Mouse (Mus musculus) stomach, embryonic 14.5 days (tissue): ENCODE measurements around the gene Thap8. TPM values are rescaled to one million over a fixed set of nuclear protein-coding genes. Genes with fewer than 3 reads are reported as not detected.

ENCODE experiments used
- ATAC-seq: fragments of 200-750 bp; cut with Nextera tagmentation; 2 replicates; pipeline ENCODE4 v1.8.0; 2017; ENCODE audit warnings: low read depth, moderate TSS enrichment; ENCODE audit not compliant: insufficient number of reproducible peaks, insufficient read depth, low FRiP score
- H3K27ac ChIP-seq: fragments of 300-500 bp; sonication (generic); 2 replicates; pipeline ENCODE4 v1.5.1; 2014; ENCODE audit warnings: mild to moderate bottlenecking, low read length, moderate library complexity, mixed read lengths
- H3K27me3 ChIP-seq: fragments of 300-500 bp; sonication (generic); 2 replicates; pipeline ENCODE4 v1.6.1; 2014; ENCODE audit warnings: low read length, control low read depth, mixed read lengths; ENCODE audit not compliant: control insufficient read depth, insufficient read depth
- H3K36me3 ChIP-seq: fragments of 300-500 bp; sonication (generic); 2 replicates; pipeline ENCODE4 v1.6.1; 2014; ENCODE audit warnings: mild to moderate bottlenecking, control low read depth, low read length, moderate library complexity, mixed read lengths; ENCODE audit not compliant: control insufficient read depth, insufficient read depth
- H3K4me1 ChIP-seq: fragments of 300-500 bp; sonication (generic); 2 replicates; pipeline ENCODE4 v1.6.1; 2014; ENCODE audit warnings: low read length, control low read depth, mixed read lengths; ENCODE audit not compliant: control insufficient read depth, insufficient read depth
- H3K4me2 ChIP-seq: fragments of 300-500 bp; sonication (generic); replicated peaks from 2 replicates; pipeline ENCODE4 v1.6.1; 2014; ENCODE audit warnings: low read depth, low read length, control low read depth
- H3K4me3 ChIP-seq: fragments of 300-500 bp; sonication (generic); 2 replicates; pipeline ENCODE4 v1.5.1; 2014; ENCODE audit warnings: low read depth, low read length, control low read depth
- H3K9ac ChIP-seq: fragments of 300-500 bp; sonication (generic); replicated peaks from 2 replicates; pipeline ENCODE4 v1.6.1; 2014; ENCODE audit warnings: low read depth, mild to moderate bottlenecking, control low read depth, low read length, moderate library complexity, mixed read lengths
- H3K9me3 ChIP-seq: fragments of 300-500 bp; sonication (generic); 2 replicates; pipeline ENCODE4 v1.6.1; 2016; ENCODE audit warnings: low read depth, low read length, control low read depth; ENCODE audit not compliant: control insufficient read depth
- WGBS: fragments of 180-500 bp; shearing (Covaris S2); extraction: QIAGEN DNeasy Blood & Tissue Kit; methylation state at CpG from one replicate; pipeline ENCODE4 v1.1.7; 2014; 5-methylcytosine and 5-hydroxymethylcytosine counted together
- polyA plus RNA-seq: library from polyadenylated mRNA; unstranded; fragments of >200 nt; fragmentation: Nextera tagmentation; extraction: Ambion mirVana; gene quantifications from 2 replicates; pipeline ENCODE4 v1.2.1, GENCODE M21; 2014

Thap8 gene
- polyA plus RNA-seq, 1 experiment from 2014 or later = 0.25 TPM

DNA sequence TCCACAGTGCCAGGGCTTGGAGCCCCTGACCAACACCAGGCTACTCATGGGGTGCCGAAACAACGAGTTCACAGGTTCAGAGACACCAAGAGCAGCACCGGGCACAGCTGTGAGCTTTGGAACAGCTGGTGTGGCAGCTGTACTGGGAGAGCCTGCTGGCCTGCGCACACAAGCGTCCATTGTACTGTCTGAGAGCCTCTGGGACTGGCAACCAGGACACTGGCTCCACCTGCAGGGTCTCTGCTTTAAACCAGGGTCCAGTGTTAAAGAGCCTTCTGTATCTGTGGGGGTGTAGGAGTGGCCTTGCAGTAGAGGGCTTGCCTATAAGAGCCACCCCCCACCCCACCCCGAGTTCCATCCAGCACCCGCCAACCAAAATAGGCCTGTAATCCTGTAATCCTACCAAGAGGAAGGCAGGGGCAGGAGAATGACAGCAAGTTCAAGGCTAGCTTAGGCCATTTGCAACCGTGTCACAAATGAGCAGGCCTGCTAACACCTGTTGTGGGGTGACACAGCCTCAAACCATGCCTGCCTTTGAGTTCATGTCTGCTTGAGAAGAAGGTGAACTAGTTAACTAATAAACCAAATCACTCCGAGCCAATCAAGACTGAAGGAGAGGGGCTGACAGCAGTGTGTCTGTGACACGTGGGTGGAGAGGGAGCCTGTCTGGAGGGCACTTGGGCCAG is 10.0 kb downstream of the Thap8 start:
- 65% methylated on average over 10 of the region's 10 CpGs for WGBS

GRCm38 (mm10) chr7:30291215-30292131 is 11.6 kb downstream of the Thap8 start, which contains the start of gene Clip3:
Gene Clip3, plus strand, starts transcription at chr7:30291728.
- 7% methylated on average over 35 of the region's 35 CpGs for WGBS

More for the DNA sequence above, 10.0 kb downstream of the Thap8 start:
- Histone ChIP-seq H3K27ac (no peak overlapping the region), H3K4me1 (no peaks in the 10 kb centered on the region), H3K9ac (no peak overlapping the region), H3K4me3 (no peak overlapping the region), H3K36me3 (no peaks in the 10 kb centered on the region; the same call in 1 of the 2 replicates), H3K9me3 (no peaks in the 10 kb centered on the region), H3K27me3 (no peaks in the 10 kb centered on the region), H3K4me2 (no peak overlapping the region)
- peak; percentile 59; the same call in 1 of the 2 replicates for ATAC-seq

GRCm38 (mm10) chr7:30293795-30294194 is 13.9 kb downstream of the Thap8 start:
- no peak for ATAC-seq
- H3K36me3 ChIP-seq = peaks cover 16% of the 10 kb centered on the region
- H3K4me3 ChIP-seq = no peak overlapping the region
- H3K4me2 ChIP-seq = no peak overlapping the region
- H3K27me3 ChIP-seq = no peaks in the 10 kb centered on the region
- H3K9ac ChIP-seq = no peak overlapping the region
- no peak overlapping the region for H3K27ac ChIP-seq
- 82% methylated on average over 13 of the region's 13 CpGs for WGBS
- H3K9me3 ChIP-seq = no peaks in the 10 kb centered on the region
- no peaks in the 10 kb centered on the region for H3K4me1 ChIP-seq

More at GRCm38 (mm10) chr7:30291215-30292131, 11.6 kb downstream of the Thap8 start, which contains the start of gene Clip3:
- Histone ChIP-seq H3K27ac (peak within 1 kb of the TSS; percentile 49), H3K4me2 (peak within 1 kb of the TSS; percentile 61), H3K4me1 (no peaks in the 10 kb centered on the region), H3K9me3 (no peaks in the 10 kb centered on the region), H3K36me3 (peaks cover 3% of the 10 kb centered on the region; the same call in 1 of the 2 replicates), H3K9ac (peak within 1 kb of the TSS; percentile 85), H3K27me3 (no peaks in the 10 kb centered on the region), H3K4me3 (peak within 1 kb of the TSS; percentile 55)
- peak; percentile 73 for ATAC-seq

- Histone ChIP-seq H3K36me3 (peaks cover 19% of the 10 kb centered on the region), H3K9me3 (no peaks in the 10 kb centered on the region), H3K27me3 (no peaks in the 10 kb centered on the region), H3K4me3 (no peak overlapping the region), H3K9ac (no peak overlapping the region), H3K27ac (no peak overlapping the region), H3K4me1 (no peaks in the 10 kb centered on the region), H3K4me2 (no peak overlapping the region)
- no peak for ATAC-seq
- WGBS = 89% methylated on average over 5 of the region's 5 CpGs
Measured at GRCm38 (mm10) chr7:30294296-30294695, 14.4 kb downstream of the Thap8 start.

GRCm38 (mm10) chr7:30295103-30295502 is 15.2 kb downstream of the Thap8 start:
- ATAC-seq = no peak
- 62% methylated on average over 10 of the region's 10 CpGs for WGBS
- no peak overlapping the region for H3K4me3 ChIP-seq

GRCm38 (mm10) chr7:30296816-30297215 is 16.9 kb downstream of the Thap8 start:
- Histone ChIP-seq H3K9ac (no peak overlapping the region), H3K4me3 (no peak overlapping the region), H3K9me3 (no peaks in the 10 kb centered on the region), H3K4me1 (no peaks in the 10 kb centered on the region), H3K36me3 (peaks cover 24% of the 10 kb centered on the region), H3K4me2 (no peak overlapping the region), H3K27ac (no peak overlapping the region), H3K27me3 (no peaks in the 10 kb centered on the region)
- ATAC-seq = no peak
- WGBS = 90% methylated on average over 15 of the region's 15 CpGs

More at GRCm38 (mm10) chr7:30295103-30295502, 15.2 kb downstream of the Thap8 start:
- H3K36me3 ChIP-seq = peaks cover 22% of the 10 kb centered on the region
- no peaks in the 10 kb centered on the region for H3K27me3 ChIP-seq
- no peak overlapping the region for H3K27ac ChIP-seq
- H3K9me3 ChIP-seq = no peaks in the 10 kb centered on the region
- H3K4me2 ChIP-seq = no peak overlapping the region
- no peaks in the 10 kb centered on the region for H3K4me1 ChIP-seq
- H3K9ac ChIP-seq = no peak overlapping the region

GRCm38 (mm10) chr7:30297266-30297665 is 17.4 kb downstream of the Thap8 start:
- Histone ChIP-seq H3K4me3 (no peak overlapping the region), H3K4me1 (no peaks in the 10 kb centered on the region), H3K9me3 (no peaks in the 10 kb centered on the region), H3K36me3 (peaks cover 27% of the 10 kb centered on the region), H3K27me3 (no peaks in the 10 kb centered on the region), H3K27ac (no peak overlapping the region), H3K9ac (no peak overlapping the region), H3K4me2 (no peak overlapping the region)
- 77% methylated on average over 16 of the region's 16 CpGs for WGBS
- no peak for ATAC-seq

DNA sequence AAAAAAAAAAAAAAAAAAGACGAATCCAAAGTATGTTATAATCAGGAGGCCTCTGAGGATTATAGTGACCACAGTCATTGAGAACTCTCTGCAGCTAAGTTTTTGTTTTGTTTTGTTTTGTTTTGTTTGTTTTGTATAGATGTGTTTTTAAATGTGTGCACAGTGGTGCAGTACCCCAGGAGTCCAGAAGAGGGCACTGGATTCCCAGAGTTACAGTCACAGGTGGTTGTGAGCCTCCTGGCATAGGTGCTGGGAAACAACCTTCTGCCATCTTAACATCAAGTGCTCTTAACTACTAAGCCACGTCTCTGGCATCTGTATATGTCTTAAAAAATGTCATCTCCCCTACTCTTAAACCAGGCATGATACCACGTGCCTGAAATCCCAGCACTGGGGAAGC is 21.0 kb downstream of the Thap8 start:
- Histone ChIP-seq H3K36me3 (peaks cover 40% of the 10 kb centered on the region), H3K27ac (no peak overlapping the region), H3K9me3 (no peaks in the 10 kb centered on the region), H3K4me2 (no peak overlapping the region), H3K4me1 (no peaks in the 10 kb centered on the region), H3K27me3 (no peaks in the 10 kb centered on the region), H3K4me3 (no peak overlapping the region), H3K9ac (no peak overlapping the region)
- WGBS = 60% methylated on average over 3 of the region's 3 CpGs
- no peak for ATAC-seq
